In the genomic region with DNA sequence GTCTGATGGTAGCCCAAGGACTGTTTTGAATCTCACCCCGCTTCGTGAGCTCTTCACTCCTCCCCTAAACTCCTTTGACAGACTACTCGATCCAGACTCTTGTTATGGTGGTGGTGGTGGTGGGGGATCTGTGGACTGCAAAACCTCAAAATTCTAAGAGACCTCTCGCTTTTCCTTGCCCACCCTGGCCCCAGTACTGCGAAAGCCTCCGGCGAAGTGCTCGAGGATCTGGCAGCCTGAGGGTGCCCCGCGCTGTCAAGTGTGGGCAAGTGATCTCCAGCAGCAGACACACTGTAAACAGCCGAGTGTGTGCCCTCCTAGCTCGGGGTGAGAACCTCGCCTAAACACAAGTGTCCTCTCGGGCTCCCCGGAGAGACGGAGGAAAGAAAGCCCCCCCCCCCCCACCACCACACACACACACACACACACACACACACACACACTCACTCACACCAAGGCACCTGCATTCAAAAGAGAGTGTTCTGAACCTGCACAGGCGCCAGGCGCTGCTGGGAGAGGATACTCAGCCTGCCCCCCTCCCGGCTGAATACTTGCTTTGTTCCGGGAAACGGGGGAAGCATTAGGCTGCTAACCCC, we compare ENCODE assay signal across 8 mouse cellular contexts. TPM values are rescaled to one million over a fixed set of nuclear protein-coding genes. Genes with fewer than 3 reads are reported as not detected.
DNase-seq lines count a peak whose midpoint lies in the region; ATAC-seq and TF ChIP-seq lines count a peak whose summit lies in the region.

No protein-coding gene starts in this region.

- H3K4me2 ChIP-seq in hindbrain, embryonic 14.5 days (replicated peaks): peak overlapping the region; percentile 60
- H3K4me2 ChIP-seq in midbrain, embryonic 16.5 days (ENCODE audit: low read length): peak overlapping the region; percentile 75

- peaks cover 3% of the 10 kb centered on the region; the same call in 1 of the 2 replicates for H3K79me2 ChIP-seq in MEL (ENCODE audit: control insufficient read depth, insufficient read depth, low read length, poor library complexity)

- peak overlapping the region; percentile 93 for H3K27ac ChIP-seq in gastrocnemius, adult 2 months
- H3K27ac ChIP-seq in MEL (ENCODE audit: control insufficient read depth, low read depth, low read length): peak overlapping the region; percentile 81
- H3K27ac ChIP-seq in hindbrain, embryonic 14.5 days: no peak overlapping the region
- H3K27ac ChIP-seq in midbrain, embryonic 16.5 days (ENCODE audit: low read length): no peak overlapping the region

- peaks cover 0 to 16% of the 10 kb centered on the region in 2 experiments; a peak in 3 of 4 replicates for H3K4me1 ChIP-seq in MEL (ENCODE audit: control insufficient read depth in 1 of 2, insufficient read depth in 2 of 2, low read length in 2 of 2)
- H3K4me1 ChIP-seq in hindbrain, embryonic 14.5 days (replicated peaks; ENCODE audit: control insufficient read depth, insufficient read depth, low read length): peaks cover 33% of the 10 kb centered on the region
- H3K4me1 ChIP-seq in midbrain, embryonic 16.5 days (ENCODE audit: control insufficient read depth, insufficient read depth, low read length): peaks cover 8% of the 10 kb centered on the region

- no peak for TF ChIP-seq POLR2A in MEL (IDR thresholded peaks at IDR 0.05; ENCODE audit: control insufficient read depth in 1 of 2, insufficient read depth in 1 of 2, low read depth in 1 of 2, low read length in 2 of 2, poor library complexity in 1 of 2)

- no peak for DNase-seq in gastrocnemius, adult 2 months
- DNase-seq in gastrocnemius, adult 8-10 months (ENCODE audit: low spot score in 2 of 2): no peak
- DNase-seq in MEL (ENCODE audit: low read depth, low spot score): peak; percentile 68
- no peak for DNase-seq in hindbrain, embryonic 14.5 days (ENCODE audit: low spot score)
- no peak for DNase-seq in cerebellum, adult 11-12 months
- no peak for DNase-seq in yolk sac, embryonic 10.5 days (ENCODE audit: low spot score)

- intact Hi-C loops in gastrocnemius, adult 2 months (cut with DNase I): loop anchor here (2.0 to 10.0 kb wide), 4 partner anchors 43 to 469 kb away; no protein-coding TSS in a partner anchor

- TF ChIP-seq EP300 in MEL (IDR thresholded peaks at IDR 0.05; ENCODE audit: low read depth in 1 of 2, low read length in 2 of 2): no peak

- no peak for ATAC-seq in hindbrain, embryonic 14.5 days (ENCODE audit: low FRiP score)
- ATAC-seq in midbrain, embryonic 16.5 days: no peak
- ATAC-seq in activated CD4-positive, CD25-positive, alpha-beta regulatory T cell, adult 4 months: no peak

- TF ChIP-seq RAD21 in MEL (IDR thresholded peaks at IDR 0.05; ENCODE audit: low read depth, low read length): no peak

- TF ChIP-seq CTCF in gastrocnemius, adult 2 months (IDR thresholded peaks at IDR 0.05): no peak
- no peak for TF ChIP-seq CTCF in MEL (IDR thresholded peaks at IDR 0.05 in 2 of 3, conservative IDR thresholded peaks at IDR 0.05 in 1 of 3; ENCODE audit: control insufficient read depth in 1 of 3, insufficient read depth in 1 of 3, low read depth in 2 of 3, low read length in 3 of 3, poor library complexity in 1 of 3, severe bottlenecking in 1 of 3)

- peaks cover 0 to 4% of the 10 kb centered on the region in 2 experiments; a peak in 1 of 4 replicates for H3K36me3 ChIP-seq in MEL (ENCODE audit: control insufficient read depth in 1 of 2, insufficient read depth in 2 of 2, low read length in 2 of 2)
- no peaks in the 10 kb centered on the region for H3K36me3 ChIP-seq in hindbrain, embryonic 14.5 days (replicated peaks; ENCODE audit: control insufficient read depth, insufficient read depth)
- H3K36me3 ChIP-seq in midbrain, embryonic 16.5 days (ENCODE audit: control insufficient read depth, insufficient read depth, low read length): no peaks in the 10 kb centered on the region

- H3K9me3 ChIP-seq in MEL (replicated peaks; ENCODE audit: insufficient read depth, low read length): no peaks in the 10 kb centered on the region
- no peaks in the 10 kb centered on the region for H3K9me3 ChIP-seq in hindbrain, embryonic 14.5 days (ENCODE audit: control insufficient read depth, low read length)
- H3K9me3 ChIP-seq in midbrain, embryonic 16.5 days (replicated peaks; ENCODE audit: control insufficient read depth, low read length, poor library complexity, severe bottlenecking): no peaks in the 10 kb centered on the region

- WGBS in hindbrain, embryonic 14.5 days: under 1% methylated on average over 20 of the region's 21 CpGs
- 4% methylated on average over 18 of the region's 21 CpGs for WGBS in midbrain, embryonic 16.5 days

- peak overlapping the region; percentile 73 for H3K4me3 ChIP-seq in gastrocnemius, adult 2 months
- peak overlapping the region; percentile 64 to 92 for H3K4me3 ChIP-seq in MEL (ENCODE audit: control insufficient read depth in 1 of 2, insufficient read depth in 1 of 2, low read depth in 2 of 2, low read length in 2 of 2)
- peak overlapping the region; percentile 38 for H3K4me3 ChIP-seq in hindbrain, embryonic 14.5 days (replicated peaks; ENCODE audit: low read length)
- peak overlapping the region; percentile 27 for H3K4me3 ChIP-seq in midbrain, embryonic 16.5 days (ENCODE audit: low read depth, low read length)

- H3K9ac ChIP-seq in MEL (ENCODE audit: control insufficient read depth, low read depth, low read length, poor library complexity, severe bottlenecking): peak overlapping the region; percentile 89
- H3K9ac ChIP-seq in hindbrain, embryonic 14.5 days: peak overlapping the region; percentile 45
- peak overlapping the region; percentile 66 for H3K9ac ChIP-seq in midbrain, embryonic 16.5 days (ENCODE audit: low read depth, low read length)

- no peaks in the 10 kb centered on the region for H3K27me3 ChIP-seq in MEL (ENCODE audit: control insufficient read depth in 1 of 2, insufficient read depth in 2 of 2, low read length in 2 of 2)
- peaks cover 87% of the 10 kb centered on the region for H3K27me3 ChIP-seq in hindbrain, embryonic 14.5 days (ENCODE audit: control insufficient read depth, insufficient read depth, low read length)
- peaks cover 48% of the 10 kb centered on the region for H3K27me3 ChIP-seq in midbrain, embryonic 16.5 days (ENCODE audit: control insufficient read depth, insufficient read depth, low read depth, low read length)

TF ChIP-seq in MEL, 35 proteins besides CTCF, POLR2A, EP300 and RAD21:
- TF ChIP-seq NELFE (IDR thresholded peaks at IDR 0.05; ENCODE audit: low read depth, low read length) (0 out of 2 replicates have a peak, but pooled peaks have one; percentile 1), UBTF (IDR thresholded peaks at IDR 0.05; ENCODE audit: borderline replicate concordance, insufficient read depth, low read depth, low read length) (peak; percentile 45; the same call in 1 of the 2 replicates), POLR2AphosphoS2 (IDR thresholded peaks at IDR 0.05; ENCODE audit: low read length) (no peak), HCFC1 (IDR thresholded peaks at IDR 0.05; ENCODE audit: low read depth, low read length) (no peak), TBP (IDR thresholded peaks at IDR 0.05; ENCODE audit: low read depth, low read length) (0 out of 2 replicates have a peak, but pooled peaks have one; percentile 34), MEF2A (IDR thresholded peaks at IDR 0.05; ENCODE audit: extremely low read depth, insufficient replicate concordance, low read depth, low read length, poor library complexity, severe bottlenecking) (no peak), CHD1 (IDR thresholded peaks at IDR 0.05; ENCODE audit: low read depth, low read length) (no peak)
TF ChIP-seq in MEL: peak in this region for 3.

RNA-seq across cellular contexts. Expression of a gene that starts 26.2 kb away (rescaled TPM):
- total RNA-seq in gastrocnemius, adult 2 months (2021): 10 to 100 TPM; 14.9 to 17.1 TPM
- total RNA-seq in gastrocnemius, adult 8-10 months (2022): 10 to 100 TPM; 13.2 to 17.4 (median 14.1) TPM
- 61.6 and 72.2 TPM in 2 replicates for total RNA-seq in MEL (2012; rRNA removed)
- polyA plus RNA-seq in MEL (2012; ENCODE audit: insufficient read depth in 1 of 2, insufficient read length in 2 of 2, low read depth in 1 of 2, low replicate concordance in 2 of 2, missing spikeins in 1 of 2): 10 to 100 TPM; 44.6 to 88.7 TPM
- 16.1 and 17.5 TPM in 2 replicates for polyA plus RNA-seq in hindbrain, embryonic 14.5 days (2014; fragmentation: Nextera tagmentation; extraction: Ambion mirVana)
- polyA plus RNA-seq in midbrain, embryonic 16.5 days (2015; fragmentation: Nextera tagmentation; extraction: Ambion mirVana): 14.7 and 16.8 TPM in 2 replicates
- 10 to 100 TPM; 21.6 to 23.6 TPM for polyA plus RNA-seq in activated CD4-positive, CD25-positive, alpha-beta regulatory T cell, adult 4 months (2017; shearing (Covaris generic))

Comparison
In these comparisons a context has a peak if more than half of its experiments do, and no peak if none do; other contexts are left out.
1. H3K27ac ChIP-seq: peak in gastrocnemius, adult 2 months (single experiment) and MEL (single experiment); none in hindbrain, embryonic 14.5 days (single experiment) and midbrain, embryonic 16.5 days (single experiment).
2. H3K4me3 ChIP-seq: peak in every context shown above with its lines; median percentile 78 in MEL; 73 in gastrocnemius, adult 2 months; 38 in hindbrain, embryonic 14.5 days; 27 in midbrain, embryonic 16.5 days.
3. Peak in every context shown above with its lines, with median percentiles within 50 percentile points of each other: H3K9ac ChIP-seq.